Mouse (Mus musculus) ES-Bruce4 (cell line): ENCODE results near the gene Btbd16. TPM values are rescaled to one million over a fixed set of nuclear protein-coding genes. Genes with fewer than 3 reads are reported as not detected.

Source experiments
- H3K27ac ChIP-seq: 2 replicates; pipeline ENCODE4 v1.5.1; 2012; ENCODE audit warnings: low read length, inconsistent platforms; ENCODE audit not compliant: insufficient read depth
- H3K27me3 ChIP-seq: 2 replicates; pipeline ENCODE4 v1.6.1; 2012; ENCODE audit warnings: mild to moderate bottlenecking, low read length, inconsistent platforms; ENCODE audit not compliant: control insufficient read depth, poor library complexity, insufficient read depth, severe bottlenecking
- H3K36me3 ChIP-seq: 2 replicates; pipeline ENCODE4 v1.6.1; 2012; ENCODE audit warnings: inconsistent platforms, mild to moderate bottlenecking, low read length, moderate library complexity; ENCODE audit not compliant: control insufficient read depth, poor library complexity, insufficient read depth, severe bottlenecking
- H3K4me1 ChIP-seq: one replicate; pipeline ENCODE4 v1.8.1; 2011; ENCODE audit warnings: low read length; ENCODE audit not compliant: control insufficient read depth, insufficient read depth
- H3K4me3 ChIP-seq: 2 replicates; pipeline ENCODE4 v1.5.1; 2011; ENCODE audit warnings: low read depth, mild to moderate bottlenecking, low read length
- H3K9ac ChIP-seq: 2 replicates; pipeline ENCODE4 v1.6.1; 2012; ENCODE audit warnings: low read depth, mild to moderate bottlenecking, inconsistent platforms; ENCODE audit not compliant: poor library complexity, severe bottlenecking
- H3K9me3 ChIP-seq: replicated peaks from 2 replicates; pipeline ENCODE4 v1.6.1; 2012; ENCODE audit warnings: mild to moderate bottlenecking, low read length, inconsistent platforms; ENCODE audit not compliant: control insufficient read depth, poor library complexity, insufficient read depth, severe bottlenecking
- CTCF ChIP-seq: IDR thresholded peaks from one replicate; pipeline ENCODE4 v1.8.1; 2011; ENCODE audit warnings: low read depth, low read length
- EP300 ChIP-seq: IDR thresholded peaks from 2 replicates; pipeline ENCODE4 v1.6.1; 2011; ENCODE audit warnings: low read depth, low read length; ENCODE audit not compliant: insufficient read depth
- POLR2A ChIP-seq: IDR thresholded peaks from one replicate; pipeline ENCODE4 v1.8.1; 2011; ENCODE audit warnings: low read length; ENCODE audit not compliant: insufficient read depth
- polyA plus RNA-seq: library from polyadenylated mRNA; stranded (reverse); fragments of >200 nt; gene quantifications from 2 replicates; pipeline ENCODE4 v1.2.4, GENCODE M21; 2011; ENCODE audit warnings: low read depth; ENCODE audit not compliant: missing spikeins, insufficient read depth, insufficient read length

Btbd16 gene
- polyA plus RNA-seq, 1 experiment: not detected

DNA sequence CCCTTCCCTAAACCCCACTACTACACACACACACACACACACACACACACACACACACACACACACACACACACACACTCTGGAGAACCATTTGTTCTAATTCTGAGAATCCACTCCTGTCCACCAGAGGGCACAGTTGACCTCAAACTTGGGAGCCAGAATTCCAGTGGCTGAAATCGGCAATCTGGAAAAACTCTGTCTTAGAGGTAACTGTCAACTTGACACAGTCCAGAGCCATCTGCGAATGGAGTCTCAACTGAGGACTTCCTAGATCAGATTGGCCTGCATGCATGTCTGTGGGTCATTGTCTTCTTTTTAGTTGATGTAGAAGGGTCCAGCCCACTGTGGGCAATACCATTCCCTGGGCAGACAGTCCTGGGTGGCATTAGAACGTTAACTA lies 53.6 kb downstream of the Btbd16 start:
- TF ChIP-seq CTCF: peak; percentile 29
- TF ChIP-seq EP300: no peak
- TF ChIP-seq POLR2A: no peak
- Histone ChIP-seq H3K27ac (no peak overlapping the region), H3K9me3 (no peaks in the 10 kb centered on the region), H3K9ac (no peak overlapping the region), H3K4me1 (peaks cover 2% of the 10 kb centered on the region), H3K36me3 (no peaks in the 10 kb centered on the region), H3K4me3 (no peak overlapping the region), H3K27me3 (no peaks in the 10 kb centered on the region)

DNA sequence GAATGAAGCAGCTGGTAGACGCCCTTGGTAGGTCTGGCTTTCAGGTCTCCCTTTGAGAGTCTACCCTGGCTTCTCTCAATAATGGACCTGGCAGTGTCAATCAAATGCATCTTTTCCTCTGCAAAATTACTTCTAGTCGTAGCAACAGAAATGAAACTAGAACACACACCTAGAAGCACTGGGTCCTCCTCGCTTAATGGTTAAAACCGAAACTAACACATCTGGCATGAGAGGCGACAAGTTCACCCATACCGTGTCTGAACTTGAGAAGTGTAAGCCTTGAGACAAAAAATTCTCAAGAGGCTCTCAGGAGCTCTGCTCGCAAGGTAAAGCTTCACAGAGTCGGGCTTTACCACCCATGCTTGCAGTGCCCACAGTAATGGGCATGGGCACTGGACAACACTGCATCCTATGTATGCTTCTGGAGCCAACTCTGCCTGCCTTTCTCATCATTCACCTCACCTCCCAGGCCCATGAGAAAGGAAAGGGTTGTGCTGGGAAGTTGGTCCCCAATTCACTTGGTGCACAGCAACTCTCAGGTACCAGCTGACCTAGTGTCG lies 54.1 kb downstream of the Btbd16 start:
- Histone ChIP-seq H3K27me3 (no peaks in the 10 kb centered on the region), H3K4me1 (peaks cover 2% of the 10 kb centered on the region), H3K36me3 (no peaks in the 10 kb centered on the region), H3K4me3 (no peak overlapping the region), H3K9me3 (no peaks in the 10 kb centered on the region), H3K9ac (no peak overlapping the region), H3K27ac (no peak overlapping the region)
- TF ChIP-seq EP300 (no peak), POLR2A (no peak), CTCF (no peak)

DNA sequence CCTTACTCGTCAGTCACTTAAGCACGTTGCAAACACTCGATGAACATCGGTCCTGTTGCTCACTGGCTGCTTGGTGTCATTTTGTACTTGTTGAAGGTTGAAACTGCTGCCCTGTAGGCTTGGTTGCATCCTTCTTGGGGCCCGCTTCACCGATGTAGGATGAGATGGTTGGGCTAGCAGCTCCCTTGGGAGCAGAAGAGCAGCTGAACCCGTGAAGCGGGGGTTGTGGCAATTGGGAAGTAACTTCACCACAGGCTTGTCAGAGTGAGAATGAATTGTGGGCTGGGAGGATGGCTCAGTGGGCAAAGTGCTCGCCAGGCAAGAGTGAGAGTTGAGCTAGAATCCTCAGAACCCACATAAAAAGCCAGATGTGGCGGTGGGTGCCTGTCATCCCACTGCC lies 54.6 kb downstream of the Btbd16 start:
- no peaks in the 10 kb centered on the region for H3K9me3 ChIP-seq
- no peak overlapping the region for H3K4me3 ChIP-seq
- no peaks in the 10 kb centered on the region for H3K27me3 ChIP-seq
- no peak overlapping the region for H3K27ac ChIP-seq
- TF ChIP-seq CTCF (no peak), POLR2A (no peak), EP300 (no peak)
- H3K9ac ChIP-seq: no peak overlapping the region
- peaks cover 2% of the 10 kb centered on the region for H3K4me1 ChIP-seq
- H3K36me3 ChIP-seq: no peaks in the 10 kb centered on the region

DNA sequence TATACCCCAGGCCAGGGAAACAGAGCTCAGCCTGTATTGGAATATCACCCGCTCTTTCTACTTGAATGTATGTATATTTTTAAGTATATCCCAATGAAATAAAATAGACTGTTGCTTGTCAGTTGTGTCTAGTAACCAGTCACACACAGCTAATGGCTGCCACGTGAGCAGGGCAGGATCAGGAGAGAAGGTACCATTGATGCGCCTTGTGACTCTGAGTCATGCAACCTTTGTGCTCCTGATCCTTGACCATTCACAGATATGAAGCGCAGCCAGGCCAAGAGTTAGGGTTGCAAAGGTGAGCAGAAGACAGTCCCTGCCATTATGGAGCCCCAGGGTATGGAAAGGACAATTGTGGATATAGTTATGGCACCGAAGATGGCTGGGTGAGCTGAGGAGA lies 57.7 kb downstream of the Btbd16 start:
- H3K36me3 ChIP-seq: no peaks in the 10 kb centered on the region
- H3K9ac ChIP-seq: no peak overlapping the region

DNA sequence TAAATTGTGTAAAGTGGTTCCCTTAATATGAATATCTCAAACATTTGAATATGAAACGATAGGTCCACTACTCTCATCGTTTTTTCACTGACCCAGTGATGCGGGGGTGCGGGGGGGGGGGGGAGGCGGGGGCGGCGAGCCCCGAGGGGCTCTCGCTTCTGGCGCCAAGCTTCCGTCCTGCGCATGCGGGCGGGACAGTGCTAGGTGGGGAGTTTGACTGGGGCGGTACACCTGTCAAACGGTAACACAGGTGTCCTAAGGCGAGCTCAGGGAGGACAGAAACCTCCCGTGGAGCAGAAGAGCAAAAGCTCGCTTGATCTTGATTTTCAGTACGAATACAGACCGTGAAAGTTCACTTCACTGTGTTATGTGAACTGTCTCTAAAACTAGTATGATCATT lies 60.4 kb downstream of the Btbd16 start:
- no peaks in the 10 kb centered on the region for H3K36me3 ChIP-seq
- no peaks in the 10 kb centered on the region for H3K27me3 ChIP-seq
- H3K9ac ChIP-seq: no peak overlapping the region
- no peak for TF ChIP-seq EP300
- no peak for TF ChIP-seq CTCF
- no peak for TF ChIP-seq POLR2A
- no peaks in the 10 kb centered on the region for H3K9me3 ChIP-seq
- H3K4me1 ChIP-seq: peaks cover 5% of the 10 kb centered on the region
- H3K27ac ChIP-seq: no peak overlapping the region
- no peak overlapping the region for H3K4me3 ChIP-seq

More for the DNA sequence above, 57.7 kb downstream of the Btbd16 start:
- Histone ChIP-seq H3K4me3 (no peak overlapping the region), H3K4me1 (peaks cover 5% of the 10 kb centered on the region), H3K9me3 (no peaks in the 10 kb centered on the region), H3K27ac (no peak overlapping the region), H3K27me3 (no peaks in the 10 kb centered on the region)
- TF ChIP-seq EP300 (no peak), CTCF (no peak), POLR2A (no peak)

DNA sequence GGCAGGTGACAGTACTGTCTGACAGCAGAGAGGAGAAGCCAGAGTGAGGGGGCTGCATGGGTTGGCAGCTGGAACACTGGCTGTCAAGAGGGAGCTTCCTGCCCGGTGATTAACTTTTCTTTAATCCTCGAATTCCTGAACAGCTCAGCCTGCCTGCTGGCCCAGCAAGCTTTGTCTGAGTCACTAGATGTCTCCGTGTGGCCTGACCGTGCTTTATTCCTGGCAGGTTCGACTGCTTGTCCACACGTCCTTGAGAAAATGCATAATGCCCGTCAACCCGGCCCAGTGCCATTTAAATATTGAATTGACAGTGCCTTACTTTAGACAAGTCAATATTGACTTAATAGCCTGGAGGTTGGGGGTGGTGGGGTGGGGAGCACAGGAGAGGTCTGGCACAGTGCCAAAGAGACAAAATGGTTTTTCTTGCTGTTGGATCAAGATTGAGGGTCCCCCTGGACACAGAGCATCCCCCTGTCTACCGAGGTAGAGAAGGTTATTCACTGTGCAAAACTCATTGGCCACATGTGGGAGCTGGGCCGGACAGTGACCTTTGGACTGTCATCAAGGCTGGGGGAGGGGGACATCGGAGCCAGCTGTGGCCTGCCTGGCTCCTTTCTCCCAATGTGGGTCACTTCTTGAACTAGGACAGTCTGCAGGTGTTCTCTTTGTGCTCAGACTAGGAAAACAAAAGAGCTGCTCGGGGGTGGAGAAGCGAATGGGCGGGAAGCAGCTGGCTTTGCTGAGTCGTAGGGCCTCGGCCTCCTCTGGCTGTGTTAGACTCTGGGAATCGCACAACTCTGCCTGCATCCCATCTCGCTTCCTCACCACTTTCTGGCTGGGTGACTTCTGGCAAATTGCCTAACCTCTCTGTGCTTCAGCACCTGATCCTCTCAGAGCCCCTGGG lies 61.3 kb downstream of the Btbd16 start:
- TF ChIP-seq EP300 (peak; percentile 64), CTCF (no peak), POLR2A (no peak)
- H3K27me3 ChIP-seq: no peaks in the 10 kb centered on the region

More for the DNA sequence above, 61.3 kb downstream of the Btbd16 start:
- H3K27ac ChIP-seq: no peak overlapping the region
- H3K9ac ChIP-seq: no peak overlapping the region
- H3K4me3 ChIP-seq: no peak overlapping the region
- H3K36me3 ChIP-seq: no peaks in the 10 kb centered on the region
- H3K9me3 ChIP-seq: no peaks in the 10 kb centered on the region
- peaks cover 4% of the 10 kb centered on the region for H3K4me1 ChIP-seq
